Mouse (Mus musculus) stomach, postnatal 0 days (tissue): ENCODE results near the gene Npas2.

Experiments used
- CTCF ChIP-seq: IDR thresholded peaks from 2 replicates; pipeline ENCODE4 v1.5.1; 2016; ENCODE audit warnings: antibody characterized with exemption, low read depth, mild to moderate bottlenecking, moderate library complexity
- EP300 ChIP-seq: optimal IDR thresholded peaks from 2 replicates; pipeline ENCODE3; 2016; ENCODE audit warnings: antibody characterized with exemption

DNA sequence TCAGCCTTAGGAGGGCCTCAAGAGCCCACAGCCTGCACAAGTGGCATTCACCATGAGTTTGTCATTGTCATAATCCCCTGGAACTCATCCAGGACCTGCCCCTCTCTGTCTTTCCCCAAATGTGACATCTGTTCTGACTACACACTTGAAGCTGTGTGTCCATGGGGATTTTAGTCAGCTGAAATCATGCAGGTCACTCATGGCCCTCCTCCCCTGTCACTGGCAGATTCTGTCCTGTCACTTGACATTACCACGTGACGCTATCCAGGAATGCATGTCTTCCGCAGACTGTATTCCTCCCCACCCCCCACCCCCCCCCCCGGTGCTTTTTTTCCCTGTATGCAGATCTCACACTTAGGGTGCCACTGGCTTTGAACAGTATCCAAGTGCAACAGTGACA, 94.3 kb downstream of the Npas2 start:
- TF ChIP-seq CTCF: no peak
- TF ChIP-seq EP300: no peak
